Mouse (Mus musculus) midbrain, postnatal 0 days (tissue): ENCODE data around the gene March10. TPM values are rescaled to one million over a fixed set of nuclear protein-coding genes. Genes with fewer than 3 reads are reported as not detected.
A peak's percentile ranks its signal among the peaks of the same experiment; 100 is the strongest.

Experiments
- ATAC-seq: fragments of 200-750 bp; cut with Nextera tagmentation; 2 replicates; pipeline ENCODE4 v1.8.0; 2017; ENCODE audit warnings: moderate number of reproducible peaks, mild to moderate bottlenecking, moderate TSS enrichment, moderate library complexity; ENCODE audit not compliant: low FRiP score
- DNase-seq: peaks from one replicate; pipeline ENCODE4 v3.0.0-alpha.2; 2015; ENCODE audit warnings: low spot score
- H3K27ac ChIP-seq: fragments of 300-500 bp; sonication (generic); 2 replicates; pipeline ENCODE4 v1.5.1; 2014; ENCODE audit warnings: low read depth, mild to moderate bottlenecking, low read length, mixed read lengths
- H3K27me3 ChIP-seq: fragments of 300-500 bp; sonication (generic); 2 replicates; pipeline ENCODE4 v1.6.1; 2014; ENCODE audit warnings: low read length, control low read depth, mixed read lengths; ENCODE audit not compliant: insufficient read depth
- H3K36me3 ChIP-seq: fragments of 300-500 bp; sonication (generic); 2 replicates; pipeline ENCODE4 v1.6.1; 2014; ENCODE audit warnings: low read length, control low read depth, mixed read lengths; ENCODE audit not compliant: insufficient read depth
- H3K4me1 ChIP-seq: fragments of 300-500 bp; sonication (generic); 2 replicates; pipeline ENCODE4 v1.6.1; 2014; ENCODE audit warnings: mild to moderate bottlenecking, control low read depth, antibody characterized with exemption, low read length, mixed read lengths; ENCODE audit not compliant: insufficient read depth
- H3K4me2 ChIP-seq: fragments of 300-500 bp; sonication (generic); 2 replicates; pipeline ENCODE4 v1.6.1; 2014; ENCODE audit warnings: low read depth, mild to moderate bottlenecking, low read length, mixed read lengths; ENCODE audit not compliant: poor library complexity, severe bottlenecking
- H3K4me3 ChIP-seq: fragments of 300-500 bp; sonication (generic); 2 replicates; pipeline ENCODE4 v1.5.1; 2014; ENCODE audit warnings: low read depth, mild to moderate bottlenecking, low read length, moderate library complexity
- H3K9ac ChIP-seq: fragments of 300-500 bp; sonication (generic); replicated peaks from 2 replicates; pipeline ENCODE4 v1.6.1; 2014; ENCODE audit warnings: mild to moderate bottlenecking, low read length, moderate library complexity, mixed read lengths; ENCODE audit not compliant: poor library complexity, severe bottlenecking
- H3K9me3 ChIP-seq: fragments of 300-500 bp; sonication (generic); 2 replicates; pipeline ENCODE4 v1.6.1; 2016; ENCODE audit warnings: low read length, control low read depth
- CTCF ChIP-seq: IDR thresholded peaks from 2 replicates; pipeline ENCODE4 v1.5.1; 2016; ENCODE audit warnings: antibody characterized with exemption, mild to moderate bottlenecking
- WGBS: fragments of 180-500 bp; shearing (Covaris S2); extraction: QIAGEN DNeasy Blood & Tissue Kit; methylation state at CpG from one replicate; pipeline ENCODE4 v1.1.7; 2014; 5-methylcytosine and 5-hydroxymethylcytosine counted together
- polyA plus RNA-seq: library from polyadenylated mRNA; unstranded; fragments of >200 nt; fragmentation: Nextera tagmentation; extraction: Ambion mirVana; gene quantifications from 2 replicates; pipeline ENCODE4 v1.2.1, GENCODE M21; 2015
- total RNA-seq: library from RNA; depleted of rRNA; stranded (reverse); fragments of >200 nt; gene quantifications from 2 replicates; pipeline ENCODE4 v1.2.3, GENCODE M21; 2014

March10 gene
- total and polyA plus RNA-seq, 2 experiments from 2014 or later, result 0.69 to 0.77 TPM

- WGBS, result 50% methylated on average over 10 of the region's 10 CpGs
- ATAC-seq (no peak), DNase-seq (no peak)
- H3K4me1 ChIP-seq, result no peaks in the 10 kb centered on the region
- H3K4me2 ChIP-seq, result no peak overlapping the region
- H3K36me3 ChIP-seq, result no peaks in the 10 kb centered on the region
- H3K9ac ChIP-seq, result 0 out of 2 replicates have a peak overlapping the region, but pooled peaks have one; percentile 19
- no peaks in the 10 kb centered on the region for H3K9me3 ChIP-seq
- H3K27ac ChIP-seq, result no peak overlapping the region
- TF ChIP-seq CTCF, result peak; percentile 13; the same call in 1 of the 2 replicates
- no peak overlapping the region for H3K4me3 ChIP-seq
- H3K27me3 ChIP-seq, result no peaks in the 10 kb centered on the region
Measured at GRCm38 (mm10) chr11:105331732-105332131, 124.8 kb downstream of the March10 start.

DNA sequence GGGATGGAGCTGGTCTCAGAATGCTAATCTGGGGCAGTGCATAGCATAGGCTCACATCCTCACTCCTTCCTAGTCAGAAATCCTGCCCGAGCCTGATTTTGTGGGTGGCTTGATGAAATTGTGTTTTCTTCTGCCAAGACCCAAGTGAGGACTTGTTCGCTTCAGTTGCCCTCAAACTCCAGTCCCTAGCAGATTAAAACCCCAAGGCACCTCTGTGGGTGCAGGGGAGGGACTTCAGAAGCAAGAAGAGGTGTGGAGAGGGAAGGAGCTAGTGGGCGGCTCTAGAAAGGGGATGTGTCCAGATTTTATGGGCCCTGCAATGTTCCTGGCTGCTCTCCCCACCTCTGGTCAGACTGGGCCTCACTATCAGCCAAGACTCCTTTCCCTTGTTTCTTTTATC lies 125.4 kb downstream of the March10 start:
- WGBS, result 90% methylated on average over 3 of the region's 3 CpGs
- no peaks in the 10 kb centered on the region for H3K9me3 ChIP-seq
- ATAC-seq, result no peak

GRCm38 (mm10) chr11:105329962-105330361 lies 126.6 kb downstream of the March10 start:
- Histone ChIP-seq H3K9me3 (no peaks in the 10 kb centered on the region), H3K27me3 (no peaks in the 10 kb centered on the region), H3K4me3 (no peak overlapping the region), H3K36me3 (no peaks in the 10 kb centered on the region), H3K4me1 (no peaks in the 10 kb centered on the region), H3K4me2 (no peak overlapping the region), H3K9ac (no peak overlapping the region), H3K27ac (no peak overlapping the region)
- ATAC-seq (no peak), DNase-seq (no peak)
- 76% methylated on average over 9 of the region's 9 CpGs for WGBS
- TF ChIP-seq CTCF, result no peak

More for the DNA sequence above, 125.4 kb downstream of the March10 start:
- TF ChIP-seq CTCF, result no peak
- Histone ChIP-seq H3K4me1 (no peaks in the 10 kb centered on the region), H3K9ac (no peak overlapping the region), H3K27me3 (no peaks in the 10 kb centered on the region), H3K4me2 (no peak overlapping the region), H3K27ac (no peak overlapping the region), H3K36me3 (no peaks in the 10 kb centered on the region), H3K4me3 (no peak overlapping the region)
- no peak for DNase-seq

DNA sequence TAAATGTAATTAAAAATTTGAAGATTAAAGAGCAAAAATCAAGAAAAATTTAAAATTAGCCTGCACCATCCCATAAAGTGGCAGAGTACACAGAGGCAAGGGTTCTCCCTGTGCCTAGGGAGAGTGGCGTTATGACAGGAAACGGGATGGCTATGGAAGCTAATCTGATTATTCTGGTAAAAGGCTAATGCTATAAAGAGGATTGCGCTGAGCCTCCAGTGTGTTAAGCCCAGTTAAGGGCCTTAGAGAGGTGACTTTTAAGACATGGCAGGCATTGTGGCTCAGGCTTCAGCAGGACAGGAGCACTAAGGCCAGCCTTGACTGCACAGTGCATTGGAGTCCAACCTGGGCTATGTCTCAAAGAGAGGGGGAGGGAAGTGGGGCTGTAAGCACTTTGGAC lies 129.4 kb downstream of the March10 start:
- no peak overlapping the region for H3K4me3 ChIP-seq
- H3K4me1 ChIP-seq, result no peaks in the 10 kb centered on the region
- H3K27me3 ChIP-seq, result no peaks in the 10 kb centered on the region
- no peak for TF ChIP-seq CTCF
- WGBS, result 28% methylated on average over 3 of the region's 3 CpGs
- H3K27ac ChIP-seq, result no peak overlapping the region
- no peak overlapping the region for H3K9ac ChIP-seq
- no peaks in the 10 kb centered on the region for H3K36me3 ChIP-seq
- no peak overlapping the region for H3K4me2 ChIP-seq
- ATAC-seq, result no peak
- DNase-seq, result no peak
- no peaks in the 10 kb centered on the region for H3K9me3 ChIP-seq

DNA sequence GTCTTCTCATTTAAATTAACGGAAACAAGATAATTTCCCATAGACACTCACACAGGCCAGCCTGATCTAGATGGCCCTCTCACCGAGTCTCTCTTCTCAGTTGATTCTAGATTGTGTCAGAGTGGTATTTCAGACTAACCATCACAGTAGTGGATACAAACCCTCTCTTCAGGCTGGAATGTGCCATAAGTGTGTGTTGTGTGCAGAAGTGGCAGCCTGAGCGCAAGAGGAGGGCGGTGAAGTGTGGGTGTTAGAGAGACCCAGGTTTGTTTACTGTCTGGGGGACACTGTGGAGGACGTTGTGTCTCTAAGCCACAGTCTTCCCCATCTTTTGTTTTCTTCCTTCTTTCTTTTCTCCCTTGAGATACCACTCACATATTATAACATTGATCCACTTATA lies 133.0 kb downstream of the March10 start:
- H3K9ac ChIP-seq, result no peak overlapping the region
- 90% methylated on average over 5 of the region's 5 CpGs for WGBS
- TF ChIP-seq CTCF, result no peak
- no peak overlapping the region for H3K27ac ChIP-seq
- ATAC-seq (no peak), DNase-seq (no peak)
- H3K36me3 ChIP-seq, result no peaks in the 10 kb centered on the region
- no peaks in the 10 kb centered on the region for H3K4me1 ChIP-seq
- no peaks in the 10 kb centered on the region for H3K9me3 ChIP-seq
- H3K4me2 ChIP-seq, result no peak overlapping the region
- no peak overlapping the region for H3K4me3 ChIP-seq
- H3K27me3 ChIP-seq, result no peaks in the 10 kb centered on the region

GRCm38 (mm10) chr11:105321090-105321489 lies 135.4 kb downstream of the March10 start:
- TF ChIP-seq CTCF, result no peak
- Histone ChIP-seq H3K4me3 (no peak overlapping the region), H3K4me1 (no peaks in the 10 kb centered on the region), H3K9ac (no peak overlapping the region), H3K27ac (no peak overlapping the region), H3K27me3 (no peaks in the 10 kb centered on the region), H3K36me3 (no peaks in the 10 kb centered on the region), H3K4me2 (no peak overlapping the region), H3K9me3 (no peaks in the 10 kb centered on the region)
- 83% methylated on average over 2 of the region's 2 CpGs for WGBS
- no peak for DNase-seq
- no peak for ATAC-seq
